Mouse (Mus musculus): ENCODE measurements around the gene Brinp3.

GRCm38 (mm10) chr1:146546847-146547428 lies 52.4 kb downstream of the Brinp3 start:
- no peak for TF ChIP-seq CTCF (IDR thresholded peaks at IDR 0.05; ENCODE audit: borderline replicate concordance, insufficient read depth, low read depth, low read length)
- no peak for TF ChIP-seq POLR2A (IDR thresholded peaks at IDR 0.05; ENCODE audit: borderline replicate concordance, insufficient read depth, low read length)

Measured in cerebellum, adult 2 months (tissue).